Mouse (Mus musculus) myocyte (in vitro differentiated cells): ENCODE data around the gene Wdr54. TPM values are rescaled to one million over a fixed set of nuclear protein-coding genes. Genes with fewer than 3 reads are reported as not detected.

Experiments used
- H3K27me3 ChIP-seq: one replicate; pipeline ENCODE4 v1.6.1; 2011; ENCODE audit not compliant: control insufficient read depth, insufficient read depth, insufficient read length
- H3K36me3 ChIP-seq: one replicate; pipeline ENCODE4 v1.6.1; 2011; ENCODE audit not compliant: control insufficient read depth, insufficient read depth
- H3K4me2 ChIP-seq: one replicate; pipeline ENCODE4 v1.6.1; 2011; ENCODE audit warnings: low read depth, control low read depth
- H3K4me3 ChIP-seq: one replicate; pipeline ENCODE4 v1.5.1; 2011; ENCODE audit warnings: mild to moderate bottlenecking, control low read depth, moderate library complexity
- H3K79me2 ChIP-seq: one replicate; pipeline ENCODE4 v1.6.1; 2011; ENCODE audit not compliant: control insufficient read depth, insufficient read depth
- H3ac ChIP-seq: one replicate; pipeline ENCODE4 v1.6.1; 2011; ENCODE audit not compliant: control insufficient read depth, insufficient read length
- CEBPB ChIP-seq: IDR thresholded peaks from 2 replicates; pipeline ENCODE4 v1.6.1; 2011; ENCODE audit warnings: mild to moderate bottlenecking, moderate library complexity; ENCODE audit not compliant: poor library complexity, insufficient read depth, severe bottlenecking
- E2F4 ChIP-seq: IDR thresholded peaks from one replicate; pipeline ENCODE4 v1.6.1; 2011; ENCODE audit warnings: mild to moderate bottlenecking, control low read depth, moderate library complexity; ENCODE audit not compliant: insufficient read depth
- MAX ChIP-seq: IDR thresholded peaks from one replicate; pipeline ENCODE4 v1.6.1; 2011; ENCODE audit warnings: low read depth, mild to moderate bottlenecking, control low read depth
- MYOD1 ChIP-seq, 3 experiments: IDR thresholded peaks; one replicate each; pipeline ENCODE4 v1.6.1; 2011; ENCODE audit warnings: control low read depth in 2 of 3, low read depth in 2 of 3, mild to moderate bottlenecking in 2 of 3, moderate library complexity in 1 of 3; ENCODE audit not compliant: insufficient read length in 2 of 3, control insufficient read depth in 1 of 3
- MYOG ChIP-seq, 3 experiments: IDR thresholded peaks; one replicate each; pipeline ENCODE4 v1.6.1; 2011; ENCODE audit warnings: control low read depth in 2 of 3, low read depth in 2 of 3, mild to moderate bottlenecking in 2 of 3; ENCODE audit not compliant: insufficient read length in 2 of 3, control insufficient read depth in 1 of 3, insufficient read depth in 1 of 3
- POLR2A ChIP-seq: IDR thresholded peaks from one replicate; pipeline ENCODE4 v1.6.1; 2011; ENCODE audit warnings: low read depth, mild to moderate bottlenecking, control low read depth, moderate library complexity; ENCODE audit not compliant: insufficient read length
- POLR2AphosphoS2 ChIP-seq: IDR thresholded peaks from one replicate; pipeline ENCODE4 v1.6.1; 2011; ENCODE audit warnings: low read depth, control low read depth; ENCODE audit not compliant: insufficient read length
- REST ChIP-seq: IDR thresholded peaks from one replicate; pipeline ENCODE4 v1.6.1; 2011; ENCODE audit warnings: mild to moderate bottlenecking, control low read depth, moderate library complexity; ENCODE audit not compliant: insufficient read depth, insufficient read length
- SRF ChIP-seq: IDR thresholded peaks from one replicate; pipeline ENCODE4 v1.6.1; 2011; ENCODE audit warnings: low read depth; ENCODE audit not compliant: control insufficient read depth, insufficient read length
- TCF12 ChIP-seq: IDR thresholded peaks from one replicate; pipeline ENCODE4 v1.6.1; 2011; ENCODE audit warnings: mild to moderate bottlenecking, control low read depth; ENCODE audit not compliant: poor library complexity, insufficient read depth, severe bottlenecking
- TCF3 ChIP-seq: IDR thresholded peaks from one replicate; pipeline ENCODE4 v1.6.1; 2011; ENCODE audit warnings: low read depth, control low read depth; ENCODE audit not compliant: insufficient read length
- USF1 ChIP-seq: IDR thresholded peaks from one replicate; pipeline ENCODE4 v1.6.1; 2011; ENCODE audit warnings: low read depth, mild to moderate bottlenecking, control low read depth, moderate library complexity
- polyA plus RNA-seq: library from polyadenylated mRNA; unstranded; fragments of >200 nt; fragmentation: generic; extraction: Trizol; gene quantifications from one replicate; pipeline ENCODE4 v1.2.1, GENCODE M21; 2012; ENCODE audit warnings: missing spikeins

Gene Wdr54
- polyA plus RNA-seq, 1 experiment, result 12.3 TPM

GRCm38 (mm10) chr6:83186946-83187345 lies 30.7 kb upstream of the Wdr54 start:
- no peak overlapping the region for H3K4me3 ChIP-seq
- no peak overlapping the region for H3ac ChIP-seq
- TF ChIP-seq POLR2AphosphoS2 (no peak), SRF (no peak), CEBPB (no peak), MYOD1 (IDR thresholded peaks at IDR 0.05; ENCODE audit: control insufficient read depth in 1 of 3, insufficient read length in 2 of 3, low read depth in 2 of 3) (no peak), MAX (no peak)
- H3K4me2 ChIP-seq, result no peak overlapping the region
- peaks cover 13% of the 10 kb centered on the region for H3K36me3 ChIP-seq
- H3K27me3 ChIP-seq, result no peaks in the 10 kb centered on the region
- H3K79me2 ChIP-seq, result no peaks in the 10 kb centered on the region

DNA sequence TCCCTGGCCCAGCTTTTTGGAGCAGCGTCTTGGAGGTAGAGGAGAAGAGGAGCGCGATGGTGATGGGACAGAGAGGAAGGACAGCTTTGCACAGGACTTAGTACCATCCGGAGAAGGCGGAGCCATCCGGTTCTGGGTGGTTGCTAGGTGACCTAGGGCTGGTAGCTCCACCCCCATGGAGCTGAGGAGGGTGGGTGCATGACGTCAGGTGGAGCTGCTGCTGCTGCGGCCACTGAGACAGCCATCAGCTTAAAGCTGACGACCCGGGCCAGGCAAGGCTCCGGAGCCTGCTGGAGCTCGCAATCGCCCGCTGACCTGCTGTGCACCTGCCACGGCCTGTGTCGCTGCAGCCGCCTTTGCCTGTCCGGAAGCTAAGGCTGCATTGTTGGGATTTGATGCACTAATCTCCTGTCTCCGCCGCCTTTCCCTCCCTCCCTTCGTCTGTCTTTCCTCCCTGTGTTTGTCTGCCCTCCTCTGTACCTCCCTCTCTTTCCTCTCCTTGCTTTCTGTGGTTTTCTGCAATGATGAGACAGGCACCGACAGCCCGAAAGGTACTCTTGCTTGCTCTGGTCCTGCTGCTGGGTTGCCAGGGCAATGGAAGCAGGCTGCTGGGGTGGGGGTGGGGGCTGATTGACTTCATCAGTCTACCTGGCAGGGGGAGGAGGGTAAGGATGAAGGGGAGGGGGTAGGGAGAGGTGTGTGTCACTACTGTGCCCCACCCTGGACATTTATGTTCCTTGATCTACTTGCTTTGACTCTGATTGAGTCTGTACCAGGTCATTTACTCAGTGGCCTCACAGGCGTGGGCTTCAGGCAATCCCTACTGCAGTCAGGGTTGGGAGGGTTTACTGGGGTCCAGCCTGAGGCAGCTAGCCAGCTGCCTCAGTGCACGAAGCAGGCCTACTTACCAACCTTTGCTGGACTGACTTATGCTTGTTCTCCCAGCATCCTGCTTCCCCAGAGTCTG lies 30.0 kb upstream of the Wdr54 start:
- TF ChIP-seq MYOD1 (IDR thresholded peaks at IDR 0.05; ENCODE audit: control insufficient read depth in 1 of 3, insufficient read length in 2 of 3, low read depth in 2 of 3), result no peak
- no peak for TF ChIP-seq USF1
- TF ChIP-seq TCF12, result no peak
- no peak for TF ChIP-seq CEBPB
- no peak for TF ChIP-seq POLR2A
- no peak for TF ChIP-seq POLR2AphosphoS2
- TF ChIP-seq MYOG (IDR thresholded peaks at IDR 0.05; ENCODE audit: control insufficient read depth in 1 of 3, insufficient read depth in 1 of 3, insufficient read length in 2 of 3, low read depth in 2 of 3), result no peak
- TF ChIP-seq E2F4, result no peak
- TF ChIP-seq REST, result no peak
- TF ChIP-seq SRF, result no peak
- no peak for TF ChIP-seq TCF3
- TF ChIP-seq MAX, result no peak
- Histone ChIP-seq H3K27me3 (no peaks in the 10 kb centered on the region), H3K4me2 (no peak overlapping the region), H3ac (no peak overlapping the region), H3K79me2 (no peaks in the 10 kb centered on the region), H3K36me3 (peaks cover 9% of the 10 kb centered on the region), H3K4me3 (no peak overlapping the region)

- no peak overlapping the region for H3K4me2 ChIP-seq
- H3K79me2 ChIP-seq, result peaks cover 3% of the 10 kb centered on the region
- H3K4me3 ChIP-seq, result no peak overlapping the region
- H3K27me3 ChIP-seq, result no peaks in the 10 kb centered on the region
- H3K36me3 ChIP-seq, result peaks cover 9% of the 10 kb centered on the region
- no peak overlapping the region for H3ac ChIP-seq
- TF ChIP-seq MYOG (IDR thresholded peaks at IDR 0.05; ENCODE audit: control insufficient read depth in 1 of 3, insufficient read depth in 1 of 3, insufficient read length in 2 of 3, low read depth in 2 of 3) (no peak), SRF (no peak), REST (no peak), TCF12 (no peak), MAX (no peak), POLR2A (no peak), TCF3 (no peak)
Observed at GRCm38 (mm10) chr6:83184858-83185435, 28.8 kb upstream of the Wdr54 start.

- H3ac ChIP-seq, result no peak overlapping the region
- H3K4me3 ChIP-seq, result no peak overlapping the region
- H3K79me2 ChIP-seq, result peaks cover 18% of the 10 kb centered on the region
- H3K27me3 ChIP-seq, result no peaks in the 10 kb centered on the region
- H3K4me2 ChIP-seq, result no peak overlapping the region
- TF ChIP-seq REST (no peak), POLR2AphosphoS2 (no peak), MYOD1 (IDR thresholded peaks at IDR 0.05; ENCODE audit: control insufficient read depth in 1 of 3, insufficient read length in 2 of 3, low read depth in 2 of 3) (no peak), POLR2A (no peak), E2F4 (no peak), TCF12 (no peak), USF1 (no peak), MYOG (IDR thresholded peaks at IDR 0.05; ENCODE audit: control insufficient read depth in 1 of 3, insufficient read depth in 1 of 3, insufficient read length in 2 of 3, low read depth in 2 of 3) (no peak), MAX (no peak), SRF (no peak), TCF3 (no peak), CEBPB (no peak)
- H3K36me3 ChIP-seq, result peaks cover 13% of the 10 kb centered on the region
Observed at GRCm38 (mm10) chr6:83180605-83181004, 24.4 kb upstream of the Wdr54 start.
